Mouse (Mus musculus): Measurements from ENCODE around the gene Rnf151. TPM values are rescaled to one million over a fixed set of nuclear protein-coding genes. Genes with fewer than 3 reads are reported as not detected.
"Not testable (repeated sequence)": the region's sequence is repeated elsewhere in the genome, so short reads cannot be mapped to it uniquely, and the experiment has no call there.

Gene Rnf151
- polyA plus RNA-seq, 1 experiment, result 0.86 TPM

DNA sequence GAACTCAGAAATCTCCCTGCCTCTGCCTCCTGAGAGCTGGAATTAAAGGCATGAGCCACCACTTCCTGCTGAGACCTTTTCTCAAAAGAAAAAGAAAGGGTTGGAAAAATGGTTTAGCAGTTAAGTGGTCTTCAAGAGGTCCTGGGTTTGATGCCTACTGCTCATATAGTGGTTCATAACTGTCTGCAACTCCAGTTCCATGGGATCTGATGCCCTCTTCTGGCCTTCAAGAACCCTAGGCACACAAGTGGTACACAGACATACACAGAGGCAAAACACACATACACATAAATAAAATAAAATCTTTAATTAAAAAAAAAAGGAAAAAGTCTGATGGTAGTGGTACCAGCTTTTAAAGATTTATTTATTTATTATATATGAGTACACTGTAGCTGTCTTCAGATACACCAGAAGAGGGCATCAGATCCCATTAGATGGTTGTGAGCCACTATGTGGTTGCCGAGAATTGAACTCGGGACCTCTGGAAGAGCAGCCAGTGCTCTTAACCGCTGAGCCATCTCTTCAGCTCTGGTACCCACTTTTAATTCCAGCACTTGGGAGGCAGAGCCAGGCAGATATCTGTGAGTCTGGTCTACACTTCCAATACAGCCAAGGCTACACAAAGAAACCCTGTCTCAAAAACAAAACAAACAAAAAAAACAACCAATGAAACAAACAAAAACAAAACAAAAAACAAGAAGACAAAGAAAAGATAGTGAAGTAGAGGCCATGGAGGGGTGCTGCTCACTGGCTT, 8.0 kb upstream of the Rnf151 start:
- Histone ChIP-seq H3K36me3 (ENCODE audit: control insufficient read depth, insufficient read depth, low read length) (peaks cover 10% of the 10 kb centered on the region), H3K4me1 (ENCODE audit: control insufficient read depth, insufficient read depth, insufficient read length) (peaks cover 7% of the 10 kb centered on the region), H3K4me3 (ENCODE audit: extremely low read depth, insufficient read depth, insufficient read length) (no peak overlapping the region), H3K27ac (ENCODE audit: insufficient read depth, low read length) (no peak overlapping the region), H3K27me3 (ENCODE audit: control insufficient read depth, insufficient read depth, low read length) (no peaks in the 10 kb centered on the region)
- DNase-seq (ENCODE audit: low read depth in 1 of 2, low spot score in 2 of 2), result no peak
- TF ChIP-seq CTCF (IDR thresholded peaks at IDR 0.05; ENCODE audit: extremely low read depth, insufficient read depth, insufficient read length, insufficient replicate concordance) (no peak), POLR2A (IDR thresholded peaks at IDR 0.05; ENCODE audit: low read depth, low read length) (no peak)
- WGBS, result 75% methylated on average over 3 of the region's 3 CpGs

DNA sequence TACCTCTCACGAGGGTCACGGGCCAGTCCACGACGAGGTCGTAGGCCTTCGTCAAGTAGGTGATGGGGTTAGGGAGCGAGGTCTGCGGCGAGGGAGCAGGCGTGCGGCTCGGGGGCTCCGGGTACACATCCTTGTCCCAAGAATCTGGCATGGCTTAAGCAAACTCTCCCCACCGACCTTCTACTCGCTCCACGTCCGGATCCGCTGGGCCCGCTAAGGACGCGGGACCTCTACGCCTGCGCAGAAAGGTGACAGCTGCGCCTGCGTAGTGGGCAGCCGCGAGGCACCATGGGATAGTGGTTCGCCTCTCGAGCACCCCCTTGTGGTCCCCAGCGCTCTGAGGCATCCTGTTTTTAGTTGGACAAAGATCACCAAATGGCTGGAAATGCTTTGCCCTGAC, 6.3 kb upstream of the Rnf151 start, which contains the start of gene Ndufb10:
Gene Ndufb10, minus strand, starts transcription at position 295 of the 400 bp plus-strand sequence.
- Histone ChIP-seq H3K27ac (ENCODE audit: insufficient read depth, low read length) (peak within 1 kb of the TSS; percentile 89), H3K27me3 (ENCODE audit: control insufficient read depth, insufficient read depth, low read length) (no peaks in the 10 kb centered on the region), H3K4me3 (ENCODE audit: extremely low read depth, insufficient read depth, insufficient read length) (peak within 1 kb of the TSS; percentile 98), H3K4me1 (ENCODE audit: control insufficient read depth, insufficient read depth, insufficient read length) (peaks cover 7% of the 10 kb centered on the region), H3K36me3 (ENCODE audit: control insufficient read depth, insufficient read depth, low read length) (peaks cover 12% of the 10 kb centered on the region)
- DNase-seq (ENCODE audit: low read depth in 1 of 2, low spot score in 2 of 2), result peak; percentile 82 to 93
- TF ChIP-seq CTCF (IDR thresholded peaks at IDR 0.05; ENCODE audit: extremely low read depth, insufficient read depth, insufficient read length, insufficient replicate concordance) (peak; percentile 94), POLR2A (IDR thresholded peaks at IDR 0.05; ENCODE audit: low read depth, low read length) (peak; percentile 93)
- WGBS, result 0% methylated on average over 30 of the region's 30 CpGs

DNA sequence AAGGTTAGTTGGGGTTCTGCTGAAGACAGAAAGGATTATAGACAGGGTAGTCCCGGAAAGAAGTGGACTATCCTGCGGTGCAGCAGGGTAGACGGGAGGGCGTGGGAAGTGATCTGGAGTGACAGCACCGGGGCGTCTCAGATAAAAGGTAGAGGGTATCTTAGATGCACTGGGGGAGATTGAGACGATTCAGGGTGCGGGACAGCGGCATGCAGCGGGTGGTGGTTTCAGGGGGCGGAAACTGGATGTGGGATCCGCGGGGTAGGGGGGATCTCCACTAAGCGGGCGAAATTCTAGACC, 6.0 kb upstream of the Rnf151 start:
- TF ChIP-seq CTCF (IDR thresholded peaks at IDR 0.05; ENCODE audit: extremely low read depth, insufficient read depth, insufficient read length, insufficient replicate concordance), result no peak
- no peak for TF ChIP-seq POLR2A (IDR thresholded peaks at IDR 0.05; ENCODE audit: low read depth, low read length)
- H3K36me3 ChIP-seq (ENCODE audit: control insufficient read depth, insufficient read depth, low read length), result peaks cover 12% of the 10 kb centered on the region
- WGBS, result under 1% methylated on average over 15 of the region's 15 CpGs
- H3K4me3 ChIP-seq (ENCODE audit: extremely low read depth, insufficient read depth, insufficient read length), result peak overlapping the region; percentile 98
- H3K27me3 ChIP-seq (ENCODE audit: control insufficient read depth, insufficient read depth, low read length), result no peaks in the 10 kb centered on the region
- peak overlapping the region; percentile 89 for H3K27ac ChIP-seq (ENCODE audit: insufficient read depth, low read length)
- DNase-seq (ENCODE audit: low read depth in 1 of 2, low spot score in 2 of 2), result no peak
- peaks cover 7% of the 10 kb centered on the region for H3K4me1 ChIP-seq (ENCODE audit: control insufficient read depth, insufficient read depth, insufficient read length)

DNA sequence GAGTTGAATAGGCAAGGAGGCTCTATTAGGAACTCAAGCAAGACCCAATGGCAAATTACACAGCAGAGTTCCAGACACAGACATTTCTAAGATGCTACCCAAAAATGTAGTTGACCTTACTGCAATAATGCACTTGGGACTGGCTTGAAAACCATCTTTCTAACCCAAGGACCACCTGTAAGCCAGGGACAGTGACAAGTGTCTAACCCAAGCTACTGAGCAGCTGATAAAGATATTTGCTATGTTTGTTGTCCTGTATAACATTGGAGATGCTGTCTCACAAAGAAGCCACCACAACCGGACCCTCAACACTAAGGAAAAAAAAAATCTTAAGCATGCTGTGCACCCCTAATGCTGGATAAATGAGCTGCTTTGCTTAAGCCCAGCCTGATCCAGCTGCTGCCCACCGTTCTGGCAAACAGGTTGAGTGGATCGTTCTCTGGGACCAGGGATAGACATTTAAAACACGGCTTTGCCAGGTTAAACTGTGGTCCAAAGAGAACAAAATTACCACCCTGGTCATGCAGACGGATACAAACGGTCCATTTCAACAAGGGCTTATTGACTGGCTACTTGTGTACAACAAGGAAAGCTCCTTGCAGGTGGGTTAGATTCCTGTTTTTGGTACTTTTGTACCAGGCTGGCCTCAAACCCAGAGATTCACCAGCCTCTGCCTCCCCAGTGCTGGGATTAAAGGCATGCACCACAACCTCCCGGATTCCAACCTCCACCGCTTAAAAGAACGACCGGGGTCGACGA, 5.4 kb upstream of the Rnf151 start:
- Histone ChIP-seq H3K36me3 (ENCODE audit: control insufficient read depth, insufficient read depth, low read length) (peaks cover 12% of the 10 kb centered on the region), H3K4me3 (ENCODE audit: extremely low read depth, insufficient read depth, insufficient read length) (peak overlapping the region; percentile 98), H3K4me1 (ENCODE audit: control insufficient read depth, insufficient read depth, insufficient read length) (peaks cover 7% of the 10 kb centered on the region), H3K27me3 (ENCODE audit: control insufficient read depth, insufficient read depth, low read length) (no peaks in the 10 kb centered on the region), H3K27ac (ENCODE audit: insufficient read depth, low read length) (peak overlapping the region; percentile 89; the same call in 1 of the 2 replicates)
- no peak for DNase-seq (ENCODE audit: low read depth in 1 of 2, low spot score in 2 of 2)
- TF ChIP-seq POLR2A (IDR thresholded peaks at IDR 0.05; ENCODE audit: low read depth, low read length) (no peak), CTCF (IDR thresholded peaks at IDR 0.05; ENCODE audit: extremely low read depth, insufficient read depth, insufficient read length, insufficient replicate concordance) (no peak)
- WGBS, result 3% methylated on average over 12 of the region's 12 CpGs

DNA sequence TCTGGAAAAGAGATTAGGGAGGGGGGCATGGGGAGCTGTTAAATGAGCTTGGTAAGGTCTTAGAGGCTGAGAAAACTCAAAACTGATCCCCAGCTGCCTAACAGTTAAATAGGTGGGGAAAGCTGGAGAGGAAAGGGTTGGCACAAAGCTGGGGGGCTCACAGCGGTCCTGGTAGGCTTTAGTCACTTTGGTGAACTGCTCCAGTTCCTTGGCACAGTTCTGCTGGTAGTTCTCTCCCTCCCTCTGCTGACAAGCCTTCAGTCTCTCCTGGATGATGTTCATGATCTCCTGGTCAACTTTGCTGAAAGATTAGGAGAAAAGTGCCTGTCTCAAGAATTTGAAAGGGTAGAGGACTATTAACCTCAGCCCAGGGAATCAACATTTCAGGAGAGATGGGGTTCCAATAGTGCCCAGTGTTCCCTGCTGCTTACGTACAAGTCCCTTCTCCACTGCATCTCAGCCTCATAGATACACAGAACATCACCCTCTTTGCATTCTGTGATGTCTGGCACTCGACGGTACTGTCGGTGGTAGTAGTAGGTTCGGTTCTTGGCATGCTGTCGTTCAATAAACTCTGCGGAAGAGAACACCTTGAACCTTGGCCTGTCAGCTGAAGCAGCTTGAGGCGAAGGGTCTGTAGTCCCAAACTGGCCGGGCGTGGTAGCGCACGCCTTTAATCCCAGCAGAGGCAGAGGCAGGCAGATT, 4.5 kb upstream of the Rnf151 start:
- H3K27ac ChIP-seq (ENCODE audit: insufficient read depth, low read length), result no peak overlapping the region
- H3K27me3 ChIP-seq (ENCODE audit: control insufficient read depth, insufficient read depth, low read length), result no peaks in the 10 kb centered on the region
- 57% methylated on average over 13 of the region's 13 CpGs for WGBS
- H3K4me1 ChIP-seq (ENCODE audit: control insufficient read depth, insufficient read depth, insufficient read length), result peaks cover 7% of the 10 kb centered on the region
- no peak overlapping the region for H3K4me3 ChIP-seq (ENCODE audit: extremely low read depth, insufficient read depth, insufficient read length)
- peaks cover 12% of the 10 kb centered on the region for H3K36me3 ChIP-seq (ENCODE audit: control insufficient read depth, insufficient read depth, low read length)
- TF ChIP-seq POLR2A (IDR thresholded peaks at IDR 0.05; ENCODE audit: low read depth, low read length), result no peak
- TF ChIP-seq CTCF (IDR thresholded peaks at IDR 0.05; ENCODE audit: extremely low read depth, insufficient read depth, insufficient read length, insufficient replicate concordance), result no peak
- no peak for DNase-seq (ENCODE audit: low read depth in 1 of 2, low spot score in 2 of 2)

DNA sequence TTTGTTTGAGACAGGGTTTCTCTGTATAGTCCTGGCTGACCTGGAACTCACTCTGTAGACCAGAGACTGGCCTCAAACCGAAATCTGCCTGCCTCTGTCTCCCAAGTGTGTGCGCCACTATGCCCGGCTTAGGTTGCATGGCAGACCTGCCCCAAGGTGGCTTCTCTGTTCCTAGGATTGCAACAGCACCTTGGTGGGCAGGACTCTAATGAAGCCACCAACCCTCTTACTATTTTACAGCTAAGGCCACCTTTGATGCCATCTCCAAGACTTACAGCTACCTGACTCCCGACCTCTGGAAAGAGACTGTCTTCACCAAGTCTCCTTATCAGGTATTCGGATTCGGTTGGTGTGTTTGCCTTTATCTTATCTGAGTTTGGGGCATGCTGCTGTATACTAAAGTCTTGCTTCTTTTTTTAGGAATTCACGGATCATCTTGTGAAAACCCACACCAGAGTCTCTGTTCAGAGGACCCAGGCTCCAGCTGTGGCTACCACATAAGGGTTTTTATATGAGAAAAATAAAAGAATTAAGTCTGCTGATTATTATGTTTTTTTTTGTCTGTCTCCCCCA, 3.6 kb upstream of the Rnf151 start:
- H3K27me3 ChIP-seq (ENCODE audit: control insufficient read depth, insufficient read depth, low read length); H3K4me3 ChIP-seq (ENCODE audit: extremely low read depth, insufficient read depth, insufficient read length); H3K27ac ChIP-seq (ENCODE audit: insufficient read depth, low read length); H3K4me1 ChIP-seq (ENCODE audit: control insufficient read depth, insufficient read depth, insufficient read length); DNase-seq (ENCODE audit: low read depth in 1 of 2, low spot score in 2 of 2): not testable (repeated sequence)
- peaks cover 12% of the 10 kb centered on the region for H3K36me3 ChIP-seq (ENCODE audit: control insufficient read depth, insufficient read depth, low read length)
- WGBS, result 60% methylated on average over 7 of the region's 7 CpGs

DNA sequence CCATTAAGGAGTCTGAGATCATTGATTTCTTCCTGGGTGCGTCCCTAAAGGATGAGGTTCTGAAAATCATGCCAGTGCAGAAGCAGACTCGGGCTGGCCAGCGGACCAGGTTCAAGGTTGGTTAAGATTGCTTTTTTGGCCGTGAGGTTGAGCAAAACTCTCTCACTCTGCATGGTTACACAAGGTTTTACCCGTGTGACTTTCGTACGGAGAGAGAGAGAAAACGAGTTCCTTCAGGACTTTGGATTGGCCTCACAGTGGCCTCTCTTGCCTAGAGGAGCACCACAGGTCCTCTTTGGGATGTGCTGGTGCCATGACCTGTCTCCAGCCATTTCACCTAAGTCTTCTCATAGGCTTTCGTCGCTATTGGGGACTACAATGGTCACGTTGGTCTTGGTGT, 2.8 kb upstream of the Rnf151 start:
- DNase-seq (ENCODE audit: low read depth in 1 of 2, low spot score in 2 of 2); H3K27ac ChIP-seq (ENCODE audit: insufficient read depth, low read length); H3K27me3 ChIP-seq (ENCODE audit: control insufficient read depth, insufficient read depth, low read length); H3K4me1 ChIP-seq (ENCODE audit: control insufficient read depth, insufficient read depth, insufficient read length): not testable (repeated sequence)
- WGBS, result 2% methylated on average over 11 of the region's 11 CpGs
- H3K36me3 ChIP-seq (ENCODE audit: control insufficient read depth, insufficient read depth, low read length), result peaks cover 14% of the 10 kb centered on the region
- H3K4me3 ChIP-seq (ENCODE audit: extremely low read depth, insufficient read depth, insufficient read length), result peak overlapping the region; percentile 66

Data from spleen, adult 2 months (tissue).